Mouse (Mus musculus) splenic B cell, adult 2 months (primary cell): ENCODE results near the gene Sart1.
"Not testable (repeated sequence)": the region's sequence is repeated elsewhere in the genome, so short reads cannot be mapped to it uniquely, and the experiment has no call there.

Experiments used
- DNase-seq: peaks from one replicate; pipeline ENCODE4 v3.0.0-alpha.2; 2011; ENCODE audit warnings: low read depth, low spot score
- H3K27me3 ChIP-seq: 2 replicates; pipeline ENCODE4 v1.6.1; 2012; ENCODE audit warnings: mild to moderate bottlenecking, low read length, moderate library complexity, mixed read lengths; ENCODE audit not compliant: control insufficient read depth, poor library complexity, insufficient read depth, severe bottlenecking
- H3K36me3 ChIP-seq: 2 replicates; pipeline ENCODE4 v1.6.1; 2012; ENCODE audit warnings: mild to moderate bottlenecking, low read length, moderate library complexity, mixed read lengths; ENCODE audit not compliant: control insufficient read depth, poor library complexity, insufficient read depth, severe bottlenecking

Gene Sart1

DNA sequence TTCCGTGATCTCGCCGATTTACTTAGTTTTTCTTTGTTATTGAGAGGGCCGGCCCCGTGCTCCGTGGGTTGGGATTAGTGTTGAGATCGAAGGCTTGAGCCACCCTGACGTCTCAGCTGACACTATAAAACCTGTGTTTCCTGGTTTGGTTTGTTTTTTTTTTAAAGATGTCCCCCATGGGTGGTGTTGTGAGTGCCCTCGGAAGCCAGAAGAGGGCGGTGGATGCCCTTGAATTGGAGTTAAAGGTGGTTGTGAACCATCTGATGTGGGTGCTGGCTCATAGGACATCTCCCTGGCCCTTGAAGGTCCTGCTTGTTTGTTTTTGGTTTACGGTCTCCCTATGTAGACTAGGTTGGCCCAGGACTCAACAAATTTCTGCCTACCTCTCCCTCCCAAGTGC lies 21.0 kb downstream of the Sart1 start:
- DNase-seq, result peak; percentile 62

GRCm38 (mm10) chr19:5367053-5367359 lies 21.5 kb downstream of the Sart1 start, which contains the start of gene Banf1:
TSS of gene Banf1 (minus strand) at chr19:5367168.
- H3K36me3 ChIP-seq, result peaks cover 7% of the 10 kb centered on the region
- H3K27me3 ChIP-seq, result no peaks in the 10 kb centered on the region
- no peak for DNase-seq

More for the DNA sequence above, 21.0 kb downstream of the Sart1 start:
- H3K27me3 ChIP-seq, result no peaks in the 10 kb centered on the region
- H3K36me3 ChIP-seq, result peaks cover 8% of the 10 kb centered on the region

DNA sequence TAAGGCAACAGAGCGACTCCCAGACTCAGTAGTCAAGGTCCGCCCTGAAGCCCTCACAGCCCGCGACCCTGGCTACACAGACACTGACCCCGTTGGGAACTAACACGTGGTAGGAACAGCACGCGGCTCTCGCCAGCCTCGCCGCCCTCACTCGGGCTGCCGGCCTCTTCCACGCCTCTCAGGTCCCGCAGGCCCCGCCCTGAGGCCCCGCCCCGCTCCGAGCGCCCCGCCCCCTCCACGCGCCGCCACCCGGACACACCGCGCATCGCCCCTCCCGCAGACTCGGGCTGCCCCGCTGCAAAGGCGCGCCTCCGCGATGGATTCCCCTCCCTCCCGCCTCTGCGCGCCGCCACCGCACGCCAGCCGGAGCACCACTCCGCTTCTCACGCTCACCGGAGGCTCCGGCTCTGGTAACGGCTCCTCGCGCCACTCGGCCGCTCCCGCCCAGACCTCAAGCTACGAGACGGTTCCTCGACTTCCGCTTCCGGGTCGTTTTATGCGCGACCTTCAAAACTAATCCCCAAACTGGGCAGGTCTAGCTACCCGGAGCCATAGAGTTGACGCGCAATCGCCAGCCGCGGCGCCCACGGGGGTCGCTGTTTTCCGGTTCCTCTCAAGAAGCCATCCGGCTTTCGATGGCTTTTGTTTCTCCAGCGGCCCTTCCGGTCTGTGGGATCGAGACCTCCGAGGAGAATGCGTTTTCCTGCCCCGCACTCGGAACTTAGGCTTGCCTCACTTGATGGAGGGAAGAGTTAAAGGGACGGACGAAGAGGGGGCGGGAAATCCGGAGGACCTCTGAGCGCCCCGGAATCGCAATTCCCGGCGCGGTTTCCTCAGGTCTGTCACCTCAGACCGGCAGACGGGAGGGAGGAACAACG lies 22.1 kb downstream of the Sart1 start, which contains the start of gene Eif1ad:
Gene Eif1ad, plus strand, starts transcription at position 567 of the 878 bp plus-strand sequence.
- DNase-seq, result peak; percentile 97
- H3K36me3 ChIP-seq, result peaks cover 6% of the 10 kb centered on the region
- H3K27me3 ChIP-seq, result no peaks in the 10 kb centered on the region

DNA sequence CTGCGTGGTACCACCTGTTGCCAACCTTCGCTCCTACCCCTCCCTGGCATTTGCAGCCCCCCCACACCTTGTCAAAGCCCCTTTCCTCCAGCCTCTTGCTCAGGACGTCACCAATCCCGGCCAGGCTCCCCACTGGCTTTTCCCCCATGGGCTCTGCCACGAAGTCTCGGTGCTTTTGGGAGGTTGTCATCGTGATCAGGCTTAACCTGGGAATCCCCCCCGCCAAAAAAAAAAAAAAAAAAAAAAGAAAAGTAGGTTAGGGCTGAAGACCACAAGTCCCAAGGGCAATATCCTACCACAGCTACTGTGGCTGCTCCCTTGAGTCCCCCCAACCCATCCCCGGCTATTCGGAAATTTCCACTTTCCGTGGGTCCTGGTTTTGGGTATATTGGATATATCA lies 22.8 kb downstream of the Sart1 start:
- no peak for DNase-seq
- Histone ChIP-seq H3K27me3 (no peaks in the 10 kb centered on the region), H3K36me3 (peaks cover 4% of the 10 kb centered on the region)

DNA sequence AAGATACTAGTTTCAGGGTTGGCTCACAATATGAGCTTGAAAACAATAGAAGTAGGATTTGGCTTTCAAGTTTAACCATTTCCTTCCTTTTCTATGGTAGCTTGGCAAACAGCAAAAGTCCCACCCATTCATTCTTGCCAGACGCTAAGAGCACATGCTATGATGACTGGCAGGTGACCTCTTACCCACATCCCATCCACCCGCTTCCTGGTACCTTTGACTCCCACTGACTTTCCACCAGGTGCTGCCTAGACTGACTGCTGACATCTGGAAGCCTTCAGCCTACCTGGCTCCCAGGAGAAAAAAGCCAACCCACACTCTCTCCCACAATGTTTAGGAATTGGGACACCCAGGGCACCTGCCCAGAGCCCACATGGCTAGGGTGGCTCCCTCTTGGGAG lies 24.4 kb downstream of the Sart1 start:
- Histone ChIP-seq H3K36me3 (peaks cover 2% of the 10 kb centered on the region; the same call in 1 of the 2 replicates), H3K27me3 (no peaks in the 10 kb centered on the region)
- no peak for DNase-seq

- Histone ChIP-seq H3K36me3 (no peaks in the 10 kb centered on the region; the same call in 1 of the 2 replicates), H3K27me3 (no peaks in the 10 kb centered on the region)
- DNase-seq, result no peak
Observed at GRCm38 (mm10) chr19:5362186-5362585, 26.3 kb downstream of the Sart1 start.

GRCm38 (mm10) chr19:5356080-5356479 lies 32.4 kb downstream of the Sart1 start:
- no peak for DNase-seq
- Histone ChIP-seq H3K36me3 (no peaks in the 10 kb centered on the region), H3K27me3 (no peaks in the 10 kb centered on the region)

DNA sequence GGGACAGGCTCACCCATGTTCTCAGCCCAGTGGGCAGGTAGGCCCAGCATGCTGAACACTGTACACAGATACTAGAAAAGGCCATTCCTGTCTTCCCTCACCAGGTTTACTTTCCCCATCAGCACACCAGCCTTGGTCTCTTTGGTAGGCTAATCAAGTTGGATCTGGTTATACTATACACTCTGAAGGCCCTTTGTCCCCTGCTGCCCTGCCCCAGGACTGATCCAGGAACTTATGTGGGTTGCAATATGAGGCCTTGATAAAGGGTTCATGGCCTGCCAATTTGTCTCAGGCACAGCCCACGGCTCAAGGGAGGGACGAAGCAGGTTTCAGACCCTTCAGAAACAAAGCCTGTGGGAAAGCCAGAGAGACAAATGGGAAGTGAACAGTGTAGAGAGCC lies 34.9 kb downstream of the Sart1 start:
- no peaks in the 10 kb centered on the region for H3K27me3 ChIP-seq
- no peak for DNase-seq
- no peaks in the 10 kb centered on the region for H3K36me3 ChIP-seq

- H3K36me3 ChIP-seq, H3K27me3 ChIP-seq, DNase-seq: not testable (repeated sequence)
Observed at GRCm38 (mm10) chr19:5349502-5349873, 39.0 kb downstream of the Sart1 start, which contains the start of gene Cst6. TSS of gene Cst6 (minus strand) at chr19:5349574.

DNA sequence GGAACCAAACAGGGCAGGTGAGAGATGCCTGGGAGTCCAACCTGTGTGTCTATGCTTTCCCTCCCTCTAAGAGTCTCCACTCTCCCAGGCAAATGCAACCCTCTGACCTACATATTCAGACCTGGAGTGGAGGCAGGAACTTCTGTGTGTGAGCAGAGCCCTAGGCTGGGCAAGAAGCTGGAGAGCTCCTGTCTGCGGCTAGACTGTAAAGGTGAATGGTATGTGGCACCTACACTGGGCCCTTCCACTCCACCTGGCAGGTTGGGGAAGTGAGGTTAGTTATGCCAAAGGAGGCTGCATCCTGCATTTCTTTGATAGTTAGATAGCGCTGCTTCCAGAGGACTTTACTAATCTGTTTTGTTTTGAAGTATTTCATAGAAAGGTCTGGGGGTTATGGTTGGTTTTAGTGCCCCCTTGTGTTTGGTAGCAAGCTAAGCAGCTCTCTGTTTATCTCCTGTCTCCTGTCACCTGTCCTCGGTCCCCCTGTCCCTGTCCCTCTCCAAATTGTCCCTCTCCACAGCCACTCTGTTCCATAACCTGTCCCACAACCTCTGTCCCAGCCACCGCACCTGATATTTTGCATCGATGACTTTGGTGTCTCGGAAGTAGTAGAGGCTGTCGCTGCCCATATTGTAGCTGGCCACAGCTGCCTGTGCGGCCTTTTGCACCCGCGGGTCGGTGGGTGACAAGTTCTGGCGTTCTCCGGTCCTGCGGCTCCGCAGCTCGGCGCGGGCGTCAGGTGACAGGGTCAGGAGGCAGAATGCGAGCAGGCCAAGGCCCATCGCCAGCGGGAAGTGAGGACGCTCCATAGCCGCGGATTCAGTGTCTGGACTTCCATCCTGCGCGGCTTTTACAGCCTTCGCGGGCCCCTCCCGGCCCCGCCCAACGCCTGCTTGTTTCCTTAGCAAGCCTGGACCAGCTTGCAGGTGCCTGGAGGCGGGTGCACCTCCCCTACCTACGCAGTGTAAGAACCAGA lies 39.7 kb downstream of the Sart1 start:
- DNase-seq, result peak; percentile 57
- Histone ChIP-seq H3K36me3 (no peaks in the 10 kb centered on the region), H3K27me3 (no peaks in the 10 kb centered on the region; the same call in 1 of the 2 replicates)

DNA sequence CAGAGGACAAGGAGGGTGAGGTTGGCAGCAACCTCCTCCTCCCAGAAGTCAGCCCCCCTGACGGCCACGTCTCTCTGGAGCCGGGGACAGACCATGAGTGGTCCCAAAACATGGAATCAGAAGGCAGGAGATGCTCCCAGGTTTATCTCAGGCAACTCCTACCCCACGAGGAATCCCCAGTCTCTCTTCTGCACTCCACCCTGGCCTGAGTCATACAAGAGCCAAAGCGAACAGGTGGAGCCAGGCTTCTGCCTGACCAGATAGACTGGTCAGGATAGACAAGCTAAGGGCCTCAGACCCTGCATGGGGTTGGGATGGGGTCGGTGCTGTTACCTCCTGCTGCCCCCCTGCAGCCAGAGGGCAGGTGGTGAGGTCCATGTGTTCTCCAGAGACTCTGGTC lies 40.4 kb downstream of the Sart1 start:
- DNase-seq, result no peak
- no peaks in the 10 kb centered on the region; the same call in 1 of the 2 replicates for H3K27me3 ChIP-seq
- no peaks in the 10 kb centered on the region for H3K36me3 ChIP-seq

- Histone ChIP-seq H3K36me3 (no peaks in the 10 kb centered on the region), H3K27me3 (no peaks in the 10 kb centered on the region; the same call in 1 of the 2 replicates)
- no peak for DNase-seq
Observed at GRCm38 (mm10) chr19:5345297-5346131, 43.0 kb downstream of the Sart1 start.

GRCm38 (mm10) chr19:5341360-5341759 lies 47.1 kb downstream of the Sart1 start:
- Histone ChIP-seq H3K27me3 (no peaks in the 10 kb centered on the region), H3K36me3 (no peaks in the 10 kb centered on the region)
- DNase-seq, result no peak

GRCm38 (mm10) chr19:5337975-5338374 lies 50.5 kb downstream of the Sart1 start:
- peak; percentile 86 for DNase-seq
- no peaks in the 10 kb centered on the region for H3K27me3 ChIP-seq
- H3K36me3 ChIP-seq, result no peaks in the 10 kb centered on the region
